Mouse (Mus musculus) stomach, postnatal 0 days (tissue): Measurements from ENCODE around the gene Cyp17a1. TPM values are rescaled to one million over a fixed set of nuclear protein-coding genes. Genes with fewer than 3 reads are reported as not detected.

Source experiments
- ATAC-seq: fragments of 200-750 bp; cut with Nextera tagmentation; 2 replicates; pipeline ENCODE4 v1.8.0; 2017; ENCODE audit not compliant: low FRiP score, low TSS enrichment
- DNase-seq: peaks from one replicate; pipeline ENCODE4 v3.0.0-alpha.2; 2016; ENCODE audit warnings: low spot score
- H3K27ac ChIP-seq: fragments of 300-500 bp; sonication (generic); replicated peaks from 2 replicates; pipeline ENCODE4 v1.5.1; 2014; ENCODE audit warnings: mild to moderate bottlenecking, control low read depth
- H3K27me3 ChIP-seq: fragments of 300-500 bp; sonication (generic); 2 replicates; pipeline ENCODE4 v1.6.1; 2014; ENCODE audit warnings: low read length; ENCODE audit not compliant: control insufficient read depth, insufficient read depth
- H3K36me3 ChIP-seq: fragments of 300-500 bp; sonication (generic); 2 replicates; pipeline ENCODE4 v1.6.1; 2014; ENCODE audit warnings: low read length, mixed read lengths; ENCODE audit not compliant: control insufficient read depth, insufficient read depth
- H3K4me1 ChIP-seq: fragments of 300-500 bp; sonication (generic); replicated peaks from 2 replicates; pipeline ENCODE4 v1.6.1; 2014; ENCODE audit warnings: antibody characterized with exemption; ENCODE audit not compliant: control insufficient read depth, insufficient read depth
- H3K4me2 ChIP-seq: fragments of 300-500 bp; sonication (generic); replicated peaks from 2 replicates; pipeline ENCODE4 v1.6.1; 2014; ENCODE audit warnings: low read depth, mild to moderate bottlenecking, control low read depth, moderate library complexity
- H3K4me3 ChIP-seq: fragments of 300-500 bp; sonication (generic); 2 replicates; pipeline ENCODE4 v1.5.1; 2014; ENCODE audit warnings: low read depth, low read length, control low read depth
- H3K9ac ChIP-seq: fragments of 300-500 bp; sonication (generic); 2 replicates; pipeline ENCODE4 v1.6.1; 2014; ENCODE audit warnings: mild to moderate bottlenecking, low read length, control low read depth, mixed read lengths
- H3K9me3 ChIP-seq: fragments of 300-500 bp; sonication (generic); 2 replicates; pipeline ENCODE4 v1.6.1; 2016; ENCODE audit warnings: low read length; ENCODE audit not compliant: control insufficient read depth
- CTCF ChIP-seq: IDR thresholded peaks from 2 replicates; pipeline ENCODE4 v1.5.1; 2016; ENCODE audit warnings: antibody characterized with exemption, low read depth, mild to moderate bottlenecking, moderate library complexity
- EP300 ChIP-seq: optimal IDR thresholded peaks from 2 replicates; pipeline ENCODE3; 2016; ENCODE audit warnings: antibody characterized with exemption
- WGBS: fragments of 180-500 bp; shearing (Covaris S2); extraction: QIAGEN DNeasy Blood & Tissue Kit; methylation state at CpG from one replicate; pipeline ENCODE4 v1.1.7; 2014; 5-methylcytosine and 5-hydroxymethylcytosine counted together
- polyA plus RNA-seq: library from polyadenylated mRNA; unstranded; fragments of >200 nt; fragmentation: Nextera tagmentation; extraction: Ambion mirVana; gene quantifications from 2 replicates; pipeline ENCODE4 v1.2.1, GENCODE M21; 2015

The Cyp17a1 gene
- polyA plus RNA-seq, 1 experiment from 2014 or later, result not detected

DNA sequence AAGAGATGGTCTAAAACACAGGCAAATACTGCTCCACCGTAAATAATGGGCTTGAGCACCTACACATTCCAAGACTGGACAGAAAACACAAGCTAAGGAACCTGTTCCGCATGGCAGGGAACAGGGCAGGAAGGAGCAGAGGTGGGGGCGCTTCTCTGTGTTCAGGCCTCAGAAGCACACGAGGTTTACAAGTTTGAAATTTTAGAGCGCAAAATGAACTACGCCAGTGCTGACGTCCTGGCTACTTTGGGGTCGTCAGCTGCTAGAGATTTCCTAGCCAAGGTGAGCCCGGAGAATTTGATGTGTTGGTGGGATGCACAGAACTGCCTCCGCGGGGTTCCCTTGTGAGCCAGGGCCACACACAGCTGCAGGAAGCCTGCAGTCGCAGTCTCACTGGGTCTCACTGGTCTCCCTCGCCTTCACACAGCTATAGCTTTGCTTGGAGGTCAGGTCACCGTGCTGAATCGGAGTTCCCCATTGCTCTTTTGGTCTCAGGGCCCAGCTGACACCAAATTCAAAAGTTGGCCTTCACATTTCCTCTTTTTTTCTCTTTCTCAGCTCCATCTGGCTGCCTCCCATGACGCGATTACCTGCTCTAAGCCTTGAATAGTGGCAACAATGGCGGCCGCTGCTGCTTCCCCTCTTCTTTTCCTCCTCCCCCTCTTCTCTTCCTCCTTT lies 25.0 kb upstream of the Cyp17a1 start:
- WGBS, result 63% methylated on average over 19 of the region's 19 CpGs
- DNase-seq (no peak), ATAC-seq (no peak)
- no peak for TF ChIP-seq CTCF
- H3K4me2 ChIP-seq, result no peak overlapping the region
- no peaks in the 10 kb centered on the region for H3K4me1 ChIP-seq
- no peaks in the 10 kb centered on the region for H3K9me3 ChIP-seq
- H3K27ac ChIP-seq, result no peak overlapping the region
- no peaks in the 10 kb centered on the region for H3K27me3 ChIP-seq
- no peak overlapping the region for H3K4me3 ChIP-seq
- peaks cover 4% of the 10 kb centered on the region; the same call in 1 of the 2 replicates for H3K36me3 ChIP-seq
- H3K9ac ChIP-seq, result no peak overlapping the region

DNA sequence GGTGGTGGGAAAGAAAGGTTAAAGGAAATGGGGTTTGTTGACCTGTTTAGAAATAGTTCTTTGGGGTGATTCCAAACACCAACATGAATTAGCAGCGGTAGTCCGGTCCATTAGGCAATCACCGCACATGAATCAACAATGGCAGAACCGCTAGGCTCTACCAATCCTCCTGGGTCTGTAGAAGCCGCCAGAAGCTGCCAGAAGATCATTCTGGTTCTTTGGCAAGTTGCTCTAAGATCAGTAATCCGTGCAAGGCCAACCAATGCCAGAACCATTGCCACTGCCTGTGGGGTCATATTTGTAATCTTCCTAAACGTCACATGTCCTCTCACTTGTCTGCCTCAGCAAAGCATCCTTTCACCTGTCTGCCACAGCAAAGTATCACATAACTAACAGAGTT lies 24.0 kb upstream of the Cyp17a1 start:
- Histone ChIP-seq H3K9ac (no peak overlapping the region), H3K36me3 (peaks cover 4% of the 10 kb centered on the region; the same call in 1 of the 2 replicates), H3K4me2 (no peak overlapping the region), H3K9me3 (no peaks in the 10 kb centered on the region), H3K27ac (no peak overlapping the region), H3K4me1 (no peaks in the 10 kb centered on the region), H3K4me3 (no peak overlapping the region), H3K27me3 (no peaks in the 10 kb centered on the region)
- DNase-seq, result no peak
- no peak for TF ChIP-seq CTCF
- no peak for TF ChIP-seq EP300
- 93% methylated on average over 7 of the region's 7 CpGs for WGBS
- no peak for ATAC-seq

DNA sequence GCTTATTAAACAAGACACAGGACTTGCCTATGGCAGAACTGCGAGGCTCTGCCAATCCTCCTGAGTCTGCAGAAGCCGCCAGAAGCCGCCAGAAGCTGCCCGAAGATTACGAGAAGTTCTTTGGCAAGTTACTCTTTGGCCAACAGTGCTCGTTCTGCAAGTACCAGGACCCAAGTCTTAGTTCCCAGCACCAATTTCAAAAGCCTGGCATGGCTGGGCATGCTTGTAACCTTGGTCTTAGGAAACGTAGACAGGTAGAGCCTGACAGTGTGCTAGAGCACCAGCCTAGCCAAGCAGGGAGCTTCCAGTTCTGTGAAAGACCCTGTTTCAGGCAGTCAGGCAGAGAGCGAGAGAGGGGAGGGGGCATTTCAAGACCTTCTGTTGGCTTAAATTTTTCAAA lies 23.5 kb upstream of the Cyp17a1 start:
- DNase-seq (no peak), ATAC-seq (no peak)
- Histone ChIP-seq H3K4me3 (no peak overlapping the region), H3K36me3 (peaks cover 4% of the 10 kb centered on the region; the same call in 1 of the 2 replicates), H3K9me3 (no peaks in the 10 kb centered on the region), H3K27me3 (no peaks in the 10 kb centered on the region), H3K4me1 (no peaks in the 10 kb centered on the region), H3K4me2 (no peak overlapping the region), H3K9ac (no peak overlapping the region), H3K27ac (no peak overlapping the region)
- TF ChIP-seq CTCF (no peak), EP300 (no peak)
- WGBS, result 91% methylated on average over 8 of the region's 8 CpGs

GRCm38 (mm10) chr19:46693146-46693545 lies 20.2 kb upstream of the Cyp17a1 start:
- no peaks in the 10 kb centered on the region for H3K4me1 ChIP-seq

DNA sequence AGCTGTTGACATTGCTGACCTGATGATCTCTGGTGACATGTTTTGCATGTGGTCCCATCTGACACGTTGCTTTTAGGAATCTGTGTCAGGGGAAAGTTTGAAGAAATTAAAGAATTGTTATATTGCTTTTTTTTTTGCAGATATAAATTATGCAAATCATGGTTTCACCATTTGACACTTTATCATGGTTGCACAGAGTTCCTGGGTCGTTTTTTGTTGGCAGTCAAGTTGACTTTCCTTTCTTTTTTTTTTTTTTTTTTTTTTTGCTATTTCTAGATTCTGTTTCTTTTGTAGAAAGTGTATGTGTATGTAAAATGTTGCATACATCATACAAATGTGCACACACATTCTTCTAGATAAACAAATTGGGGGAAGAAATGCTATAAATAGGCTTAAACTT lies 18.1 kb upstream of the Cyp17a1 start:
- no peak overlapping the region for H3K4me3 ChIP-seq
- H3K27ac ChIP-seq, result no peak overlapping the region
- no peaks in the 10 kb centered on the region for H3K27me3 ChIP-seq
- no peak overlapping the region for H3K4me2 ChIP-seq
- no peak for TF ChIP-seq CTCF
- no peak for TF ChIP-seq EP300
- no peaks in the 10 kb centered on the region for H3K4me1 ChIP-seq
- WGBS, result 67% methylated on average over 2 of the region's 2 CpGs
- DNase-seq (no peak), ATAC-seq (no peak)
- H3K9me3 ChIP-seq, result no peaks in the 10 kb centered on the region
- no peaks in the 10 kb centered on the region for H3K36me3 ChIP-seq
- H3K9ac ChIP-seq, result no peak overlapping the region

More at GRCm38 (mm10) chr19:46693146-46693545, 20.2 kb upstream of the Cyp17a1 start:
- H3K36me3 ChIP-seq, result no peaks in the 10 kb centered on the region
- WGBS, result 82% methylated on average over 4 of the region's 4 CpGs
- DNase-seq, result no peak
- no peak for TF ChIP-seq EP300
- TF ChIP-seq CTCF, result no peak
- H3K4me3 ChIP-seq, result no peak overlapping the region
- H3K27ac ChIP-seq, result no peak overlapping the region
- no peak overlapping the region for H3K4me2 ChIP-seq
- H3K9me3 ChIP-seq, result no peaks in the 10 kb centered on the region
- ATAC-seq, result no peak
- no peak overlapping the region for H3K9ac ChIP-seq
- H3K27me3 ChIP-seq, result no peaks in the 10 kb centered on the region

GRCm38 (mm10) chr19:46690387-46690786 lies 17.4 kb upstream of the Cyp17a1 start:
- no peak for TF ChIP-seq EP300
- TF ChIP-seq CTCF, result no peak
- no peaks in the 10 kb centered on the region for H3K27me3 ChIP-seq
- H3K9me3 ChIP-seq, result no peaks in the 10 kb centered on the region
- no peaks in the 10 kb centered on the region for H3K36me3 ChIP-seq
- no peak overlapping the region for H3K27ac ChIP-seq
- 68% methylated on average over 11 of the region's 11 CpGs for WGBS
- peak overlapping the region; percentile 72 for H3K4me3 ChIP-seq
- peak overlapping the region; percentile 59 for H3K4me2 ChIP-seq
- H3K9ac ChIP-seq, result peak overlapping the region; percentile 87
- DNase-seq, result no peak
- no peaks in the 10 kb centered on the region for H3K4me1 ChIP-seq
- no peak for ATAC-seq
